8 mouse cellular contexts compared by ENCODE assay signal in genomic region chr10:4388384-4388745, GRCm38 (mm10). TPM values are rescaled to one million over a fixed set of nuclear protein-coding genes. Genes with fewer than 3 reads are reported as not detected.
DNase-seq lines count a peak whose midpoint lies in the region; ATAC-seq and TF ChIP-seq lines count a peak whose summit lies in the region.

No protein-coding gene starts in this region.

- peaks cover 56% of the 10 kb centered on the region for H3K4me1 ChIP-seq in G1E (ENCODE audit: insufficient read depth, low read depth, low read length)
- peaks cover 44% of the 10 kb centered on the region for H3K4me1 ChIP-seq in forebrain, embryonic 15.5 days
- H3K4me1 ChIP-seq in kidney, embryonic 15.5 days: peaks cover 48% of the 10 kb centered on the region
- H3K4me1 ChIP-seq in midbrain, embryonic 13.5 days (replicated peaks): peaks cover 48% of the 10 kb centered on the region

- peaks cover 40% of the 10 kb centered on the region for H3K36me3 ChIP-seq in G1E (replicated peaks)
- H3K36me3 ChIP-seq in forebrain, embryonic 15.5 days: no peaks in the 10 kb centered on the region
- H3K36me3 ChIP-seq in kidney, embryonic 15.5 days: peaks cover 5% of the 10 kb centered on the region; the same call in 1 of the 2 replicates
- peaks cover 5% of the 10 kb centered on the region; the same call in 1 of the 2 replicates for H3K36me3 ChIP-seq in midbrain, embryonic 13.5 days

- peak; percentile 38 for DNase-seq in heart, adult 8-10 months (ENCODE audit: low spot score)
- DNase-seq in heart, postnatal 36 days: no peak
- no peak for DNase-seq in G1E (ENCODE audit: low spot score)
- DNase-seq in adrenal gland, adult 8-10 months: no peak

- peak overlapping the region; percentile 90 for H3K4me3 ChIP-seq in G1E (ENCODE audit: low read depth, low read length)
- peak overlapping the region; percentile 99 for H3K4me3 ChIP-seq in forebrain, embryonic 15.5 days
- H3K4me3 ChIP-seq in kidney, embryonic 15.5 days (replicated peaks): peak overlapping the region; percentile 87
- peak overlapping the region; percentile 97 for H3K4me3 ChIP-seq in midbrain, embryonic 13.5 days (replicated peaks)

- H3K27ac ChIP-seq in forebrain, embryonic 15.5 days (replicated peaks): peak overlapping the region; percentile 100
- H3K27ac ChIP-seq in kidney, embryonic 15.5 days: peak overlapping the region; percentile 99
- H3K27ac ChIP-seq in midbrain, embryonic 13.5 days: peak overlapping the region; percentile 100

- no peak for TF ChIP-seq CTCF in G1E (IDR thresholded peaks at IDR 0.05; ENCODE audit: low read depth, low read length)

- no peaks in the 10 kb centered on the region for H3K9me3 ChIP-seq in G1E (replicated peaks)
- H3K9me3 ChIP-seq in forebrain, embryonic 15.5 days: no peaks in the 10 kb centered on the region
- H3K9me3 ChIP-seq in kidney, embryonic 15.5 days (replicated peaks): no peaks in the 10 kb centered on the region
- H3K9me3 ChIP-seq in midbrain, embryonic 13.5 days: no peaks in the 10 kb centered on the region

- peak overlapping the region; percentile 69 for H3K4me2 ChIP-seq in forebrain, embryonic 15.5 days (replicated peaks)
- H3K4me2 ChIP-seq in kidney, embryonic 15.5 days: peak overlapping the region; percentile 71
- H3K4me2 ChIP-seq in midbrain, embryonic 13.5 days (replicated peaks): peak overlapping the region; percentile 88

- intact Hi-C loops in heart, postnatal 36 days (cut with DNase I): no loop called here

- no peaks in the 10 kb centered on the region for H3K27me3 ChIP-seq in G1E (ENCODE audit: insufficient read depth, low read length)
- no peaks in the 10 kb centered on the region for H3K27me3 ChIP-seq in forebrain, embryonic 15.5 days
- H3K27me3 ChIP-seq in kidney, embryonic 15.5 days: no peaks in the 10 kb centered on the region
- no peaks in the 10 kb centered on the region for H3K27me3 ChIP-seq in midbrain, embryonic 13.5 days

- no peak for ATAC-seq in G1E (ENCODE audit: extremely low read depth, insufficient number of reproducible peaks, low FRiP score, poor library complexity, severe bottlenecking)
- ATAC-seq in forebrain, embryonic 15.5 days (replicated peaks): no peak
- no peak for ATAC-seq in kidney, embryonic 15.5 days (replicated peaks; ENCODE audit: low FRiP score)
- ATAC-seq in midbrain, embryonic 13.5 days: no peak
- ATAC-seq in inflammation-experienced regulatory T-cells, adult 6 months: no peak

- under 1% methylated on average over 19 of the region's 19 CpGs for WGBS in forebrain, embryonic 15.5 days
- WGBS in kidney, embryonic 15.5 days: under 1% methylated on average over 19 of the region's 19 CpGs
- under 1% methylated on average over 19 of the region's 19 CpGs for WGBS in midbrain, embryonic 13.5 days

- peak overlapping the region; percentile 99 for H3K9ac ChIP-seq in forebrain, embryonic 15.5 days (replicated peaks)
- peak overlapping the region; percentile 99 for H3K9ac ChIP-seq in kidney, embryonic 15.5 days
- H3K9ac ChIP-seq in midbrain, embryonic 13.5 days (replicated peaks): peak overlapping the region; percentile 99

RNA-seq across cellular contexts. Expression of gene Zbtb2, which starts 0.5 kb away (rescaled TPM):
- total RNA-seq in heart, adult 8-10 months (2022): 1 to 10 TPM; 5.4 to 6.9 (median 5.7) TPM
- total RNA-seq in heart, postnatal 36 days (2021): 1 to 10 TPM; 6.2 to 6.3 TPM
- total RNA-seq in G1E (2014; fragmentation: Nextera tagmentation): 16.7 and 21.5 TPM in 2 replicates
- total RNA-seq in G1E (2017): 11.8 and 11.9 TPM in 2 replicates
- polyA plus RNA-seq in G1E (2012): 7.3 and 7.5 TPM in 2 replicates
- polyA plus RNA-seq in forebrain, embryonic 15.5 days (2015; fragmentation: Nextera tagmentation; extraction: Ambion mirVana): 17.8 and 18.4 TPM in 2 replicates
- polyA plus RNA-seq in kidney, embryonic 15.5 days (2015; fragmentation: Nextera tagmentation; extraction: Ambion mirVana): 17.8 and 17.9 TPM in 2 replicates
- polyA plus RNA-seq in midbrain, embryonic 13.5 days (2015; fragmentation: Nextera tagmentation; extraction: Ambion mirVana): 18.6 and 18.7 TPM in 2 replicates
- 10 to 100 TPM in 1 of 4 experiments, 1 to 10 TPM in 3; 9.2 to 10.1 (median 9.5) TPM for total RNA-seq in adrenal gland, adult 8-10 months (2022)
- 10 to 100 TPM in 2 of 3 experiments, 1 to 10 TPM in 1; 9.1 to 11.5 (median 11.1) TPM for polyA plus RNA-seq in inflammation-experienced regulatory T-cells, adult 6 months (2017; shearing (Covaris generic))

RNA-seq across cellular contexts. Expression of gene Rmnd1, which starts 43.8 kb away (rescaled TPM):
- total RNA-seq in heart, adult 8-10 months (2022): 10 to 100 TPM; 62.1 to 76.7 (median 69.4) TPM
- 10 to 100 TPM; 62.2 to 63.2 TPM for total RNA-seq in heart, postnatal 36 days (2021)
- total RNA-seq in G1E (2014; fragmentation: Nextera tagmentation) (65.5 and 82.9 TPM in 2 replicates), G1E (2017) (43.5 and 49.0 TPM in 2 replicates)
- polyA plus RNA-seq in G1E (2012): 3.6 and 11.8 TPM in 2 replicates
- polyA plus RNA-seq in forebrain, embryonic 15.5 days (2015; fragmentation: Nextera tagmentation; extraction: Ambion mirVana): 51.7 and 59.2 TPM in 2 replicates
- polyA plus RNA-seq in kidney, embryonic 15.5 days (2015; fragmentation: Nextera tagmentation; extraction: Ambion mirVana): 56.9 and 59.8 TPM in 2 replicates
- 51.3 and 53.7 TPM in 2 replicates for polyA plus RNA-seq in midbrain, embryonic 13.5 days (2015; fragmentation: Nextera tagmentation; extraction: Ambion mirVana)
- 10 to 100 TPM; 39.8 to 49.9 (median 41.7) TPM for total RNA-seq in adrenal gland, adult 8-10 months (2022)
- 10 to 100 TPM; 40.1 to 45.0 (median 42.4) TPM for polyA plus RNA-seq in inflammation-experienced regulatory T-cells, adult 6 months (2017; shearing (Covaris generic))

RNA-seq across cellular contexts. Expression of gene Armt1, which starts 43.9 kb away (rescaled TPM):
- 10 to 100 TPM in 1 of 4 experiments, 1 to 10 TPM in 3; 7.8 to 11.7 (median 9.1) TPM for total RNA-seq in heart, adult 8-10 months (2022)
- total RNA-seq in heart, postnatal 36 days (2021): 1 to 10 TPM; 7.3 to 8.7 TPM
- total RNA-seq in G1E (2014; fragmentation: Nextera tagmentation) (43.2 and 50.4 TPM in 2 replicates), G1E (2017) (39.2 and 42.8 TPM in 2 replicates)
- polyA plus RNA-seq in G1E (2012): 4.3 and 13.6 TPM in 2 replicates
- 14.3 and 15.0 TPM in 2 replicates for polyA plus RNA-seq in forebrain, embryonic 15.5 days (2015; fragmentation: Nextera tagmentation; extraction: Ambion mirVana)
- polyA plus RNA-seq in kidney, embryonic 15.5 days (2015; fragmentation: Nextera tagmentation; extraction: Ambion mirVana): 23.3 and 26.1 TPM in 2 replicates
- 16.3 and 18.2 TPM in 2 replicates for polyA plus RNA-seq in midbrain, embryonic 13.5 days (2015; fragmentation: Nextera tagmentation; extraction: Ambion mirVana)
- 10 to 100 TPM; 15.6 to 20.7 (median 16.7) TPM for total RNA-seq in adrenal gland, adult 8-10 months (2022)
- 10 to 100 TPM; 34.1 to 38.4 (median 35.8) TPM for polyA plus RNA-seq in inflammation-experienced regulatory T-cells, adult 6 months (2017; shearing (Covaris generic))
